Mouse (Mus musculus): ENCODE data around the gene Abl1.
A peak's percentile ranks its signal among the peaks of the same experiment; 100 is the strongest.

Gene Abl1

GRCm38 (mm10) chr2:31828311-31828825 lies 140.2 kb downstream of the Abl1 start:
- DNase-seq: no peak

- no peak for DNase-seq
Observed at GRCm38 (mm10) chr2:31836091-31836490, 147.9 kb downstream of the Abl1 start.

DNA sequence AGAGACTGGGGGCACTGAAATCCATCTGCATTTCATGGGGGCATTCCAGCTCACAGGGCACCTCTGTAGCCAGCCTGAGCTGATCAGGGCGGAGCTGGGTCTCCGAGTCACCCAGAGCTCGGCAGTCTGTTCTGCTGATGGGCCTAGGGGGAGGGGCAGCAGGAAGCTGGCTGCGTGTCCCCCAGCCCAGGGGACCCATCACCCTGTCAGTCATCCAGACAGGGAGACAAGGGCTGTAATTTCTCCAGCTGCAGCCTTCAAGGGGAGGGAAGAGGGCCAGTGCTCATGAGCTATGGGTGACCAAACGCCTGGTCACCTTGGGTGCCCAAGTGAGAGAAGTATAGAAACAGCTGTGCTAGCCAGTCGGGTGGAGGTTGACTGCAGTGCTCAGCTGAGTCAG lies 148.8 kb downstream of the Abl1 start:
- no peak for DNase-seq

- no peak for DNase-seq
Observed at GRCm38 (mm10) chr2:31838868-31839267, 150.7 kb downstream of the Abl1 start.

DNA sequence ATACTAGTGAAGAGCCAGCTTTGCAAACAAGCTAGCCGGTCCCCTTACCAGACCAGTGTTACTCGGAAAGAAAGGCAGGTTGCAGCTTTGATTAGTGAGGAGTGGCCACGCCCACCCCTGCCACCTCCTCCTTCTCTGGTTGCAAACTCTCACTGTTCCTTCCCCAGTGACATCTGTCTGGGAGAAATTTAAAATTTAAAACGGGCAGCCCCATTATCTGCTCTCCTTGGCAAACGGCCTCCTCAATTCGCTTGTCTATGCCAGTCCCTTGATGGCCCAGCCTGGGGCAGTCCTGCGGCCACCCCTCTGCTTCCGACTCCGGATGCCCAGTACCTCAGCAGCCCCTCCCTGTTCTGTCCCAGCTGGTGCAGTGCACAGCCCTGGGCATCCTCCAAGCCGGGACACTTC lies 156.6 kb downstream of the Abl1 start:
- DNase-seq: no peak

- no peak for DNase-seq
Observed at GRCm38 (mm10) chr2:31845512-31845895, 157.3 kb downstream of the Abl1 start.

DNA sequence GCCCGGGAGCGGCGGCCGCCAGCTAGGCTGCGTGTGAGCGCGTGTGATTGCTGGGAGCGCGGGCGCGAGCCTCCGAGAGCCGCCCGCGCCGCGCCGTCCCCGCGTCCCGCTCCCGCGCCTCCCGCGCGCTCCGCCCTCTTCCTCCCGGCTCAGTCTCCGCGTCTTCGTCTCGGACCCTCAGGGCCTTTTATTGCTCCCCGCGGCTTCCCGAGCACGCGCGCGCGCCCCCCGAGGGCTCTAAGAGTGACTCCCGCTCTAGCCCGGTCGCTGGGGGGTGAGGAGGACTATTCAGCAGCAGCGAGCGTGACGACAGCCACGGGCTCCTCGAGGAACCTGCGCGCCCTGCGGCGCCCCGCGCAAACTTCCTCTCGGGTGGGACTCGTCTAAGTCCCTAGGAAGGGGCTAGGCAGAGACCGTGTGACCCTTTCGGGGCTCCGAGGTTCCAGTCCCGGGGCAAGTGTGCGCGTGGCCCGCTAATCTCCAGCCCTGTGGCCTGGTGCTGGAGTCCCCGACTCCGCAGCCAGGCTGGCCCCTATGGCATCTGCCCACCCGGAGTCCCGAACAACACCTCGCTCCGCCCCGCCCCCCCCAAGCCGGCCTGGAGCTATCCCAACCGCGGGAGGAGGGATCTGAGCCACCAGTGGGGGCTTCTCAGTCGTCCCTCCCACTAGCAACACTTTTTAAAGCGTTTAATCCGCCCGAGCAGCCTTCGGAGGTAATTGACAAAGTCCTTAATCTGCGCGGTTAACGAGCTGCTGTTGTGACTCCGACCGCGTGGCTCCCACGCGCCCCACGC lies 157.9 kb downstream of the Abl1 start, which contains the start of gene Fibcd1:
TSS of gene Fibcd1 (minus strand) at position 110 of the 796 bp plus-strand sequence.
- no peak for DNase-seq

DNA sequence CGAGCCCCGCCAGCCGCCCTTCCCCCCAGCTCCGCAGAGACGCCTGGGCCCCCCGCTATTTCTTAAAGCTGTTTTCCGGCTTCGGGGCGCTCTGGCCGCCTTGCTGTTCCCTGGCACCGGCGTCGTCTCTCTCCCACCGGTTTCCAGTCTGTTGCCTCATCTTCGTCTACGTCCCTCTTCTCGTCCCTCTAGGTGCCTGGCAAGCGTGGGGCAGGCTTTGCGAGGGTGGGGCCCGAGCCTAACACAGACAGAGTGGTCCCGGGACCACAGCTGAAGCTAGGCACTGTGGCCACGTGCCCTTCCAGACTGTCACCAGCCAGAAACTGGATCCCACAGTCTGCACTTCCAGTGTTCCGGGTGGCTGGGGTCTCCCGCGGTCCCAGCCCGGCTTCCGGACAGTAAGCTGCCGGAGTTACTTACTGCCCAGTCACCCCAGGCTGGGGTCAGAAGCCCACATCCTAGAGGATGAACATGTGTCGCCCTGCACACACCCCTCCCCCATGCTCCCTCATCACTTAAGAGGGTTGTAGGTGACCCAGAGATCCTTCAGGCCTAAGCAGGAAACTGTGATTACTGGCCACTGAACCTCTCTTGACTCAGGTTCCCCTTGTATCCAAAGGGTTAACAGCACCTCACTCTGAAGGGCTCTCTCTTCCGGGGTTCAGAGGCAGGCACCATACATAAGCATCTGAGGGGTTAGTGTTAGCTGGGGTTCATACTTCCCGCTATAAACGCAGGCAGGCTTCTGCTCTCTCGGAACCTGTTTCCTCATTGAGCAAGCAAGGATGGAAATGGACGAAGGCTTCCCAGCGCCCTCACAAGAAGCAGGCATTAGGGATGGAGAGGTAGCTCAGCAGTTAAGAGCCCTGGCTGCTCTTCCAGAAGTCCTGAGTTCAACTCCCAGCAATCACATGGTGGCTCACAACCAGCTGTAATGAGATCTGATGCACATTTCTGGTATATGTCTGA lies 158.8 kb downstream of the Abl1 start:
- no peak for DNase-seq

DNA sequence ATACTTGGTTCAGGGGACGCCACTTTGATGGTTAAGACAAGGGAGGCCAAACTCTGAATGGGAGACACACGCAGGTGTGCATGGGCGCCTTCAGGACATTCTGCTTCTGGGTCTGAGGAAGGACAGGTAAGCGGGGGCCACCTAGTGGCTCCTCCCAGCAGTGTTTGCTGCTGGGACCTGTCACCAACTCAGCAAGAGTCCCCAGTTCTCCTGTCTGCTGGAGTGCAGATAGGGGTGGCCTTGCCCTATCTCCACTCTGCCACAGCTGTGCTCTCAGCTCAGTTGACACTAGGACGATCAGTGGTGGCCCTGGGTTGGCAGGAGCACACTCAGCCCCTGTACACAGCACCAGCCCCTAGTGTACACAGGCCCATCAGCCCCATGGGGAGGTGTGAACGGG lies 159.7 kb downstream of the Abl1 start:
- DNase-seq: peak in 1 of 2 experiments; percentile 11

GRCm38 (mm10) chr2:31850141-31850540 lies 162.0 kb downstream of the Abl1 start:
- DNase-seq: no peak
